In the genomic region with DNA sequence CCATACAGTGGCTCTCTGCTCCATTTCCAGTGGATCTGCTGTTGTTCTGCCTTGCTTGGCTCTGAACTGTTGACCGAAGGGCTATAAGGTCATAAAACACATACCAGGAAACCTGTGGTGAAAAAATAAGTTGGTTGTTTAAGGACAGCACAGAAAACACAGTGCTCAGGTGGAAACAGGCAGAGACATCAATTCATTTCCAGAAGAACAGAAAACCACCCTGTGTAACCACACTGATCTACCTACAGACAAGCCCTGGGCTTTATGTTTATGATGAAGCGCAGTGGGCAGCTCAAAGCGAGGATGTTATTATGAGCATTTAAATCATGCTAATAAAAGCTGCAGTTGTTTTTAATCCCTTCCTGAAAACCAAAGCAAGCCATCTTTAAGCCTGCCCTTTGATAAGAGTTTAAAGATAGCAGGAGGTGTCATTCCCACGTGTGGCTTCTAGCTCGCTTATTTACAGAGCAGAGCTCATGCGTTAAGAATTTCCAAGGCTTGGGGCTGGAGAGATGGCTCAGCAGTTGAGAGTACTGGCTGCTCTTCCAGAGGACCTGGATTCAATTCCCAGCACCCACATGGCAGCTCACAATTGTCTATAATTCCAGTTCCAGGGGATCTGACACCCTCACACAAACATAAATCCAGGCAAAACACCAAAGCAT, we compare ENCODE assay signal across 21 mouse cellular contexts. TPM values are rescaled to one million over a fixed set of nuclear protein-coding genes. Genes with fewer than 3 reads are reported as not detected.
A peak's percentile ranks its signal among the peaks of the same experiment; 100 is the strongest.
DNase-seq lines count a peak whose midpoint lies in the region; ATAC-seq and TF ChIP-seq lines count a peak whose summit lies in the region.
"Had no signal": no experiment of that assay in that cellular context is flagged by ENCODE, and none has a peak within 500 bp of the region (broad histone marks: within the 10 kb centered on the region; RNA-seq: fewer than 3 reads in every experiment).

No protein-coding gene starts in this region.

- H3K4me1 ChIP-seq in heart, embryonic 15.5 days (replicated peaks), result peaks cover 32% of the 10 kb centered on the region
- H3K4me1 ChIP-seq in heart, embryonic 12.5 days (replicated peaks), result peaks cover 23% of the 10 kb centered on the region
- peaks cover 16% of the 10 kb centered on the region; the same call in 1 of the 2 replicates for H3K4me1 ChIP-seq in lung, postnatal 0 days (ENCODE audit: insufficient read depth, low read depth, low read length)
- H3K4me1 ChIP-seq in small intestine, adult 2 months (ENCODE audit: control insufficient read depth, insufficient read depth, insufficient read length, low read length), result peaks cover 31% of the 10 kb centered on the region
- H3K4me1 ChIP-seq: neural tube, embryonic 15.5 days had no signal

- H3K27ac ChIP-seq in heart, embryonic 15.5 days, result peak overlapping the region; percentile 76
- no peak overlapping the region for H3K27ac ChIP-seq in heart, embryonic 12.5 days (ENCODE audit: poor library complexity, severe bottlenecking)
- peak overlapping the region; percentile 85; the same call in 1 of the 2 replicates for H3K27ac ChIP-seq in lung, postnatal 0 days (ENCODE audit: low read length)
- peak overlapping the region; percentile 69 for H3K27ac ChIP-seq in small intestine, adult 2 months (ENCODE audit: insufficient read depth, low read depth, low read length)
- H3K27ac ChIP-seq: left cerebral cortex, adult 2 months; liver, embryonic 15.5 days had no signal

- 51% methylated on average over 6 of the region's 6 CpGs for WGBS in heart, embryonic 15.5 days
- WGBS in heart, embryonic 12.5 days, result 53% methylated on average over 6 of the region's 6 CpGs
- WGBS in lung, postnatal 0 days, result 83% methylated on average over 6 of the region's 6 CpGs
- WGBS in small intestine, adult 2 months, result 31% methylated on average over 6 of the region's 6 CpGs

- TF ChIP-seq CTCF in lung, postnatal 0 days (IDR thresholded peaks at IDR 0.05), result no peak
- no peak for TF ChIP-seq CTCF in small intestine, adult 2 months (IDR thresholded peaks at IDR 0.05; ENCODE audit: extremely low read depth, insufficient read length, insufficient replicate concordance, low read depth, low read length)

- no peak for TF ChIP-seq EP300 in lung, postnatal 0 days (IDR thresholded peaks at IDR 0.05)

- H3K9ac ChIP-seq in heart, embryonic 15.5 days, result no peak overlapping the region
- no peak overlapping the region for H3K9ac ChIP-seq in heart, embryonic 12.5 days
- H3K9ac ChIP-seq in lung, postnatal 0 days (replicated peaks; ENCODE audit: low read depth), result no peak overlapping the region
- H3K9ac ChIP-seq: embryonic facial prominence, embryonic 15.5 days; liver, embryonic 15.5 days; neural tube, embryonic 15.5 days; stomach, embryonic 15.5 days had no signal

- no peaks in the 10 kb centered on the region for H3K36me3 ChIP-seq in heart, embryonic 15.5 days
- H3K36me3 ChIP-seq in heart, embryonic 12.5 days, result no peaks in the 10 kb centered on the region
- no peaks in the 10 kb centered on the region for H3K36me3 ChIP-seq in lung, postnatal 0 days (ENCODE audit: insufficient read depth, low read length)
- H3K36me3 ChIP-seq in small intestine, adult 2 months (ENCODE audit: control insufficient read depth, insufficient read depth, low read length), result no peaks in the 10 kb centered on the region
- H3K36me3 ChIP-seq: embryonic facial prominence, embryonic 15.5 days; liver, embryonic 15.5 days; neural tube, embryonic 15.5 days; stomach, embryonic 15.5 days had no signal

- no peak overlapping the region for H3K4me2 ChIP-seq in heart, embryonic 15.5 days
- H3K4me2 ChIP-seq in heart, embryonic 12.5 days, result no peak overlapping the region
- no peak overlapping the region for H3K4me2 ChIP-seq in lung, postnatal 0 days (replicated peaks; ENCODE audit: low read depth, low read length)
- H3K4me2 ChIP-seq: embryonic facial prominence, embryonic 15.5 days; liver, embryonic 15.5 days; midbrain, embryonic 11.5 days; neural tube, embryonic 15.5 days; stomach, embryonic 15.5 days had no signal

- no peak for DNase-seq in lung, postnatal 0 days (ENCODE audit: low spot score)
- no peak for DNase-seq in lung, postnatal 10 days
- peak; percentile 64 for DNase-seq in induced T-regulatory cell, adult 2 months (ENCODE audit: low read depth)
- no peak for DNase-seq in right cerebral cortex, postnatal 25 days
- DNase-seq in spleen, postnatal 36 days (ENCODE audit: low spot score in 2 of 2), result no peak
- DNase-seq: adrenal gland, adult 2 months; cerebellum, adult 11 months; cerebellum, adult 9-11 months; kidney, adult 11 months; lung, postnatal 14 days; thymus, postnatal 25 days had no signal

- no peak overlapping the region for H3K4me3 ChIP-seq in heart, embryonic 15.5 days
- H3K4me3 ChIP-seq in heart, embryonic 12.5 days, result no peak overlapping the region
- no peak overlapping the region for H3K4me3 ChIP-seq in lung, postnatal 0 days (ENCODE audit: low read depth, low read length)
- no peak overlapping the region for H3K4me3 ChIP-seq in small intestine, adult 2 months (ENCODE audit: low read depth, low read length)
- H3K4me3 ChIP-seq: embryonic facial prominence, embryonic 15.5 days; left cerebral cortex, adult 2 months; liver, embryonic 15.5 days; neural tube, embryonic 15.5 days; stomach, embryonic 15.5 days had no signal

- H3K27me3 ChIP-seq in heart, embryonic 15.5 days, result no peaks in the 10 kb centered on the region
- no peaks in the 10 kb centered on the region for H3K27me3 ChIP-seq in heart, embryonic 12.5 days (replicated peaks)
- no peaks in the 10 kb centered on the region for H3K27me3 ChIP-seq in lung, postnatal 0 days (replicated peaks; ENCODE audit: insufficient read depth, low read length)
- no peaks in the 10 kb centered on the region for H3K27me3 ChIP-seq in small intestine, adult 2 months (ENCODE audit: control insufficient read depth, insufficient read depth, low read length)
- H3K27me3 ChIP-seq: embryonic facial prominence, embryonic 15.5 days; liver, embryonic 15.5 days; neural tube, embryonic 15.5 days; stomach, embryonic 15.5 days had no signal

- no peaks in the 10 kb centered on the region for H3K9me3 ChIP-seq in heart, embryonic 15.5 days (replicated peaks)
- H3K9me3 ChIP-seq in heart, embryonic 12.5 days (replicated peaks), result 0 out of 2 replicates have a peak, but pooled peaks cover 8% of the 10 kb centered on the region
- no peaks in the 10 kb centered on the region for H3K9me3 ChIP-seq in lung, postnatal 0 days (ENCODE audit: low read length)
- H3K9me3 ChIP-seq: embryonic facial prominence, embryonic 15.5 days; liver, embryonic 15.5 days; neural tube, embryonic 15.5 days; stomach, embryonic 15.5 days had no signal

- no peak for TF ChIP-seq POLR2A in small intestine, adult 2 months (IDR thresholded peaks at IDR 0.05; ENCODE audit: low read depth, low read length)

- ATAC-seq in heart, embryonic 15.5 days (replicated peaks; ENCODE audit: insufficient number of reproducible peaks, insufficient read depth, low FRiP score, low read depth), result no peak
- no peak for ATAC-seq in heart, embryonic 12.5 days (ENCODE audit: insufficient number of reproducible peaks, low FRiP score)
- ATAC-seq in lung, postnatal 0 days, result no peak
- ATAC-seq: forebrain, embryonic 14.5 days had no signal

RNA-seq across cellular contexts. Expression of gene Smurf2, which starts 38.0 kb away (rescaled TPM):
- 8.9 and 10.7 TPM in 2 replicates for polyA plus RNA-seq in heart, embryonic 15.5 days (2015; fragmentation: Nextera tagmentation; extraction: Ambion mirVana)
- 12.0 and 12.2 TPM in 2 replicates for polyA plus RNA-seq in heart, embryonic 12.5 days (2016; fragmentation: Nextera tagmentation; extraction: Ambion mirVana)
- polyA plus RNA-seq in lung, postnatal 0 days (2015; fragmentation: Nextera tagmentation; extraction: Ambion mirVana), result 20.0 and 22.3 TPM in 2 replicates
- 3.0 and 5.9 TPM in 2 replicates for polyA plus RNA-seq in small intestine, adult 2 months (2012; rRNA removed)

RNA-seq across cellular contexts. Expression of gene Kpna2, which starts 40.8 kb away (rescaled TPM):
- 231 and 256 TPM in 2 replicates for polyA plus RNA-seq in heart, embryonic 15.5 days (2015; fragmentation: Nextera tagmentation; extraction: Ambion mirVana)
- polyA plus RNA-seq in heart, embryonic 12.5 days (2016; fragmentation: Nextera tagmentation; extraction: Ambion mirVana), result 301 and 321 TPM in 2 replicates
- polyA plus RNA-seq in lung, postnatal 0 days (2015; fragmentation: Nextera tagmentation; extraction: Ambion mirVana), result 83.6 and 97.1 TPM in 2 replicates
- polyA plus RNA-seq in small intestine, adult 2 months (2012; rRNA removed), result 11.9 and 15.2 TPM in 2 replicates
